Mouse (Mus musculus) heart, embryonic 10.5 days (tissue): ENCODE results near the gene Stat6. TPM values are rescaled to one million over a fixed set of nuclear protein-coding genes. Genes with fewer than 3 reads are reported as not detected.
A peak's percentile ranks its signal among the peaks of the same experiment; 100 is the strongest.
"Not testable (repeated sequence)": the region's sequence is repeated elsewhere in the genome, so short reads cannot be mapped to it uniquely, and the experiment has no call there.

Experiments used
- DNase-seq: peaks from one replicate; pipeline ENCODE4 v3.0.0-alpha.2; 2017; ENCODE audit warnings: low spot score
- H3K27ac ChIP-seq: fragments of 300-500 bp; sonication (generic); 2 replicates; pipeline ENCODE4 v1.5.1; 2016; ENCODE audit warnings: mild to moderate bottlenecking
- H3K27me3 ChIP-seq: fragments of 300-500 bp; sonication (generic); 2 replicates; pipeline ENCODE4 v1.6.1; 2016; ENCODE audit warnings: mild to moderate bottlenecking; ENCODE audit not compliant: poor library complexity, insufficient read depth, severe bottlenecking
- H3K36me3 ChIP-seq: fragments of 300-500 bp; sonication (generic); 2 replicates; pipeline ENCODE4 v1.6.1; 2016; ENCODE audit warnings: mild to moderate bottlenecking, moderate library complexity
- H3K4me1 ChIP-seq: fragments of 300-500 bp; sonication (generic); 2 replicates; pipeline ENCODE4 v1.6.1; 2016; ENCODE audit warnings: mild to moderate bottlenecking
- H3K4me3 ChIP-seq: fragments of 300-500 bp; sonication (generic); 2 replicates; pipeline ENCODE4 v1.5.1; 2016; ENCODE audit warnings: mild to moderate bottlenecking, moderate library complexity
- H3K9me3 ChIP-seq: fragments of 300-500 bp; sonication (generic); 2 replicates; pipeline ENCODE4 v1.6.1; 2016; ENCODE audit warnings: mild to moderate bottlenecking, moderate library complexity
- WGBS: fragments of 180-500 bp; shearing (Covaris S2); methylation state at CpG from one replicate; pipeline ENCODE4 v1.1.7; 2016; 5-methylcytosine and 5-hydroxymethylcytosine counted together
- polyA plus RNA-seq: library from polyadenylated mRNA; unstranded; fragments of >200 nt; fragmentation: Nextera tagmentation; extraction: Ambion mirVana; gene quantifications from 2 replicates; pipeline ENCODE4 v1.2.1, GENCODE M21; 2016

Gene Stat6
- polyA plus RNA-seq, 1 experiment from 2014 or later, result 22.5 TPM

- Histone ChIP-seq H3K4me1 (peaks cover 30% of the 10 kb centered on the region), H3K36me3 (no peaks in the 10 kb centered on the region), H3K27ac (no peak overlapping the region), H3K4me3 (no peak overlapping the region), H3K27me3 (no peaks in the 10 kb centered on the region), H3K9me3 (no peaks in the 10 kb centered on the region)
- 68% methylated on average over 5 of the region's 5 CpGs for WGBS
- DNase-seq, result no peak
Observed at GRCm38 (mm10) chr10:127640421-127640820, 2.4 kb upstream of the Stat6 start.

GRCm38 (mm10) chr10:127641861-127642771, 670 bp upstream of the Stat6 start:
- 3% methylated on average over 19 of the region's 19 CpGs for WGBS
- H3K4me3 ChIP-seq, result peak overlapping the region; percentile 72
- H3K36me3 ChIP-seq, result peaks cover 4% of the 10 kb centered on the region; the same call in 1 of the 2 replicates

GRCm38 (mm10) chr10:127643553-127644238, 910 bp downstream of the Stat6 start:
- no peaks in the 10 kb centered on the region for H3K27me3 ChIP-seq
- H3K4me3 ChIP-seq, result peak overlapping the region; percentile 72
- H3K27ac ChIP-seq, result peak overlapping the region; percentile 93
- H3K9me3 ChIP-seq, result no peaks in the 10 kb centered on the region
- peak; percentile 86 for DNase-seq
- H3K4me1 ChIP-seq, result peaks cover 27% of the 10 kb centered on the region
- H3K36me3 ChIP-seq, result peaks cover 19% of the 10 kb centered on the region; the same call in 1 of the 2 replicates
- 1% methylated on average over 25 of the region's 25 CpGs for WGBS

More at GRCm38 (mm10) chr10:127641861-127642771, 670 bp upstream of the Stat6 start:
- Histone ChIP-seq H3K9me3 (no peaks in the 10 kb centered on the region), H3K27ac (peak overlapping the region; percentile 93), H3K27me3 (no peaks in the 10 kb centered on the region), H3K4me1 (peaks cover 27% of the 10 kb centered on the region)
- DNase-seq, result peak; percentile 92

GRCm38 (mm10) chr10:127645791-127646190, 3.0 kb downstream of the Stat6 start:
- 34% methylated on average over 2 of the region's 2 CpGs for WGBS
- Histone ChIP-seq H3K27me3 (no peaks in the 10 kb centered on the region), H3K4me1 (peaks cover 27% of the 10 kb centered on the region), H3K9me3 (no peaks in the 10 kb centered on the region), H3K27ac (no peak overlapping the region), H3K4me3 (no peak overlapping the region), H3K36me3 (peaks cover 31% of the 10 kb centered on the region; the same call in 1 of the 2 replicates)
- no peak for DNase-seq

GRCm38 (mm10) chr10:127652906-127653638, 10.3 kb downstream of the Stat6 start:
- H3K9me3 ChIP-seq, result no peaks in the 10 kb centered on the region
- H3K27ac ChIP-seq, result no peak overlapping the region
- peaks cover 79% of the 10 kb centered on the region for H3K36me3 ChIP-seq
- DNase-seq, result no peak
- 42% methylated on average over 21 of the region's 21 CpGs for WGBS
- peak overlapping the region; percentile 32; the same call in 1 of the 2 replicates for H3K4me3 ChIP-seq
- H3K27me3 ChIP-seq, result no peaks in the 10 kb centered on the region
- H3K4me1 ChIP-seq, result peaks cover 12% of the 10 kb centered on the region

- H3K4me3 ChIP-seq, result no peak overlapping the region
- WGBS, result 74% methylated on average over 16 of the region's 16 CpGs
- no peaks in the 10 kb centered on the region for H3K9me3 ChIP-seq
- no peaks in the 10 kb centered on the region for H3K27me3 ChIP-seq
- no peak for DNase-seq
- no peak overlapping the region for H3K27ac ChIP-seq
- peaks cover 18% of the 10 kb centered on the region for H3K4me1 ChIP-seq
- H3K36me3 ChIP-seq, result peaks cover 77% of the 10 kb centered on the region
Observed at GRCm38 (mm10) chr10:127654970-127655579, 12.3 kb downstream of the Stat6 start.

GRCm38 (mm10) chr10:127657617-127658016, 14.8 kb downstream of the Stat6 start:
- Histone ChIP-seq H3K4me1 (peaks cover 37% of the 10 kb centered on the region), H3K36me3 (peaks cover 66% of the 10 kb centered on the region)
- not testable (repeated sequence) for H3K27ac ChIP-seq, H3K4me3 ChIP-seq, H3K27me3 ChIP-seq, H3K9me3 ChIP-seq, DNase-seq
- WGBS, result 45% methylated on average over 6 of the region's 6 CpGs

GRCm38 (mm10) chr10:127658076-127658475, 15.3 kb downstream of the Stat6 start:
- no peak for DNase-seq
- Histone ChIP-seq H3K4me1 (peaks cover 37% of the 10 kb centered on the region), H3K27ac (0 out of 2 replicates have a peak overlapping the region, but pooled peaks have one; percentile 23), H3K4me3 (0 out of 2 replicates have a peak overlapping the region, but pooled peaks have one; percentile 4), H3K9me3 (no peaks in the 10 kb centered on the region), H3K27me3 (peaks cover 10% of the 10 kb centered on the region), H3K36me3 (peaks cover 65% of the 10 kb centered on the region)
- 15% methylated on average over 6 of the region's 6 CpGs for WGBS

GRCm38 (mm10) chr10:127659551-127659950, 16.8 kb downstream of the Stat6 start:
- peaks cover 64% of the 10 kb centered on the region for H3K36me3 ChIP-seq
- no peak overlapping the region for H3K27ac ChIP-seq
- WGBS, result 75% methylated on average over 1 of the region's 1 CpGs
- peaks cover 25% of the 10 kb centered on the region for H3K27me3 ChIP-seq
- DNase-seq, result no peak
- peaks cover 47% of the 10 kb centered on the region for H3K4me1 ChIP-seq
- H3K4me3 ChIP-seq, result no peak overlapping the region
- no peaks in the 10 kb centered on the region for H3K9me3 ChIP-seq

GRCm38 (mm10) chr10:127661291-127661914, 18.6 kb downstream of the Stat6 start:
- peak overlapping the region; percentile 82 for H3K27ac ChIP-seq
- peaks cover 66% of the 10 kb centered on the region for H3K4me1 ChIP-seq
- no peak for DNase-seq
- H3K36me3 ChIP-seq, result peaks cover 52% of the 10 kb centered on the region
- H3K4me3 ChIP-seq, result peak overlapping the region; percentile 55
- peaks cover 39% of the 10 kb centered on the region for H3K27me3 ChIP-seq
- 7% methylated on average over 12 of the region's 14 CpGs for WGBS
- no peaks in the 10 kb centered on the region for H3K9me3 ChIP-seq

GRCm38 (mm10) chr10:127661915-127662663, 19.3 kb downstream of the Stat6 start:
- Histone ChIP-seq H3K9me3 (no peaks in the 10 kb centered on the region), H3K4me1 (peaks cover 72% of the 10 kb centered on the region), H3K36me3 (peaks cover 46% of the 10 kb centered on the region), H3K27ac (peak overlapping the region; percentile 82), H3K4me3 (peak overlapping the region; percentile 55), H3K27me3 (peaks cover 39% of the 10 kb centered on the region)
- DNase-seq, result peak; percentile 87
- under 1% methylated on average over 16 of the region's 16 CpGs for WGBS
